Mouse (Mus musculus) spleen, adult 2 months (tissue): Measurements from ENCODE around the gene Kcnc3.

Experiments used
- CTCF ChIP-seq: fragments of 200-500 bp; IDR thresholded peaks from 2 replicates; pipeline ENCODE4 v1.5.1; 2011; ENCODE audit warnings: mild to moderate bottlenecking, inconsistent platforms; ENCODE audit not compliant: insufficient read depth, insufficient read length, insufficient replicate concordance; ENCODE audit errors: extremely low read depth
- POLR2A ChIP-seq: fragments of 200-500 bp; IDR thresholded peaks from 2 replicates; pipeline ENCODE4 v1.6.1; 2011; ENCODE audit warnings: low read depth, low read length, inconsistent platforms

DNA sequence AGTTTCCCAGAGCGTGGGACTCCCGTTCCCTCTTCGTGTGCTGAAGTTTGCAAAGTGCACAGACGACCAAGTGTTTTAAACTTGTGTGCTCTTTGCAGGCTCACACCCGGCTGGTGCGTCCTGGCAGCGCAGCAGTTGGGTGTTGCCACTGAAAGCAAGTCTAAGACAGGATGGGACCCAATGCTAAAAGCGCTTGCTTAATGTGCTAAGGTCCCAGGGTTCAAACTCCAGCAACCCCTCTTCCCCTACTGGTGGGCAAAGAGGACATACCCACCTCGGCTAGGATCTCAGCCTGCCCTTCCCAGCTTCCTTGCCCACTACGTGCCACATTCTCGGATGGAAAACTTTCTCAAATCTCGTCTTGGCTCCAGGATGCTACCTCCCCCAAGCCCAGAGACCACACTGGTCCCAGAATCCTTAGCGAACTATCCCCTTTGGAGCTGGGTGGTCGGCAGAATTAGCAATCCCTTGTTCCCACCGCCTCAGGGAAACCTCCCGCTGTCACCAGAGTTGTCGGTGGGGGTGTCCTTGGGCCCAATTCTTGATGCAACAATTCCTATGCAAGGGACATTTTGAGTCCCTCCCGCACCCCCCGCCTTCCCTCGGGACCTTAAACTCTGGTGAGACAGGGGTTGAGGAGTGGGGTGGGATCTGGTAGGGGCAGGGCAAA lies 12.9 kb downstream of the Kcnc3 start:
- TF ChIP-seq CTCF (no peak), POLR2A (no peak)
